Mouse (Mus musculus): ENCODE measurements around the gene Msh6. TPM values are rescaled to one million over a fixed set of nuclear protein-coding genes. Genes with fewer than 3 reads are reported as not detected.

The Msh6 gene
- polyA plus RNA-seq, 1 experiment: 0.70 TPM

- Histone ChIP-seq H3K4me1 (ENCODE audit: control insufficient read depth) (peaks cover 22% of the 10 kb centered on the region), H3K9me3 (ENCODE audit: control insufficient read depth, low read length) (peaks cover 3% of the 10 kb centered on the region; the same call in 1 of the 2 replicates), H3K36me3 (ENCODE audit: control insufficient read depth) (peaks cover 99% of the 10 kb centered on the region), H3K27me3 (ENCODE audit: control insufficient read depth) (no peaks in the 10 kb centered on the region), H3K4me3 (replicated peaks) (no peak overlapping the region)
- TF ChIP-seq GATA1 (IDR thresholded peaks at IDR 0.05; ENCODE audit: low read length): no peak
- TF ChIP-seq TAL1 (IDR thresholded peaks at IDR 0.05; ENCODE audit: low read length): no peak
Observed at GRCm38 (mm10) chr17:87982112-87982511, 7.2 kb downstream of the Msh6 start.

- TF ChIP-seq TAL1 (IDR thresholded peaks at IDR 0.05; ENCODE audit: low read length) (no peak), GATA1 (IDR thresholded peaks at IDR 0.05; ENCODE audit: low read length) (no peak)
- no peak overlapping the region for H3K4me3 ChIP-seq (replicated peaks)
- H3K9me3 ChIP-seq (ENCODE audit: control insufficient read depth, low read length): peaks cover 3% of the 10 kb centered on the region; the same call in 1 of the 2 replicates
- no peaks in the 10 kb centered on the region for H3K27me3 ChIP-seq (ENCODE audit: control insufficient read depth)
- H3K4me1 ChIP-seq (ENCODE audit: control insufficient read depth): peaks cover 11% of the 10 kb centered on the region
- H3K36me3 ChIP-seq (ENCODE audit: control insufficient read depth): peaks cover 99% of the 10 kb centered on the region
Observed at GRCm38 (mm10) chr17:87983313-87983712, 8.5 kb downstream of the Msh6 start.

- Histone ChIP-seq H3K4me3 (replicated peaks) (no peak overlapping the region), H3K9me3 (ENCODE audit: control insufficient read depth, low read length) (peaks cover 3% of the 10 kb centered on the region; the same call in 1 of the 2 replicates), H3K36me3 (ENCODE audit: control insufficient read depth) (peaks cover 99% of the 10 kb centered on the region), H3K27me3 (ENCODE audit: control insufficient read depth) (no peaks in the 10 kb centered on the region), H3K4me1 (ENCODE audit: control insufficient read depth) (peaks cover 4% of the 10 kb centered on the region)
- no peak for TF ChIP-seq TAL1 (IDR thresholded peaks at IDR 0.05; ENCODE audit: low read length)
- no peak for TF ChIP-seq GATA1 (IDR thresholded peaks at IDR 0.05; ENCODE audit: low read length)
Observed at GRCm38 (mm10) chr17:87984440-87985214, 9.8 kb downstream of the Msh6 start.

- Histone ChIP-seq H3K9me3 (ENCODE audit: control insufficient read depth, low read length) (peaks cover 3% of the 10 kb centered on the region; the same call in 1 of the 2 replicates), H3K4me1 (ENCODE audit: control insufficient read depth) (peaks cover under 1% of the 10 kb centered on the region), H3K36me3 (ENCODE audit: control insufficient read depth) (peaks cover 99% of the 10 kb centered on the region), H3K4me3 (replicated peaks) (no peak overlapping the region), H3K27me3 (ENCODE audit: control insufficient read depth) (no peaks in the 10 kb centered on the region)
- TF ChIP-seq TAL1 (IDR thresholded peaks at IDR 0.05; ENCODE audit: low read length): no peak
- no peak for TF ChIP-seq GATA1 (IDR thresholded peaks at IDR 0.05; ENCODE audit: low read length)
Observed at GRCm38 (mm10) chr17:87985916-87986315, 11.1 kb downstream of the Msh6 start.

- no peaks in the 10 kb centered on the region for H3K27me3 ChIP-seq (ENCODE audit: control insufficient read depth)
- no peaks in the 10 kb centered on the region for H3K4me1 ChIP-seq (ENCODE audit: control insufficient read depth)
- H3K9me3 ChIP-seq (ENCODE audit: control insufficient read depth, low read length): peaks cover 3% of the 10 kb centered on the region; the same call in 1 of the 2 replicates
- no peak overlapping the region for H3K4me3 ChIP-seq (replicated peaks)
- peaks cover 100% of the 10 kb centered on the region for H3K36me3 ChIP-seq (ENCODE audit: control insufficient read depth)
- TF ChIP-seq TAL1 (IDR thresholded peaks at IDR 0.05; ENCODE audit: low read length): no peak
- no peak for TF ChIP-seq GATA1 (IDR thresholded peaks at IDR 0.05; ENCODE audit: low read length)
Observed at GRCm38 (mm10) chr17:87987507-87987906, 12.6 kb downstream of the Msh6 start.

- TF ChIP-seq GATA1 (IDR thresholded peaks at IDR 0.05; ENCODE audit: low read length) (no peak), TAL1 (IDR thresholded peaks at IDR 0.05; ENCODE audit: low read length) (no peak)
- Histone ChIP-seq H3K9me3 (ENCODE audit: control insufficient read depth, low read length) (no peaks in the 10 kb centered on the region), H3K36me3 (ENCODE audit: control insufficient read depth) (peaks cover 100% of the 10 kb centered on the region), H3K4me1 (ENCODE audit: control insufficient read depth) (no peaks in the 10 kb centered on the region), H3K4me3 (replicated peaks) (no peak overlapping the region), H3K27me3 (ENCODE audit: control insufficient read depth) (no peaks in the 10 kb centered on the region)
Observed at GRCm38 (mm10) chr17:87992154-87992553, 17.3 kb downstream of the Msh6 start.

- TF ChIP-seq TAL1 (IDR thresholded peaks at IDR 0.05; ENCODE audit: low read length): no peak
- TF ChIP-seq GATA1 (IDR thresholded peaks at IDR 0.05; ENCODE audit: low read length): no peak
- H3K36me3 ChIP-seq (ENCODE audit: control insufficient read depth): peaks cover 97% of the 10 kb centered on the region
Observed at GRCm38 (mm10) chr17:87993338-87993737, 18.5 kb downstream of the Msh6 start.

GRCm38 (mm10) chr17:87997808-87998207, 22.9 kb downstream of the Msh6 start:
- TF ChIP-seq TAL1 (IDR thresholded peaks at IDR 0.05; ENCODE audit: low read length) (no peak), GATA1 (IDR thresholded peaks at IDR 0.05; ENCODE audit: low read length) (no peak)
- no peaks in the 10 kb centered on the region for H3K4me1 ChIP-seq (ENCODE audit: control insufficient read depth)
- peaks cover 91% of the 10 kb centered on the region for H3K36me3 ChIP-seq (ENCODE audit: control insufficient read depth)
- H3K9me3 ChIP-seq (ENCODE audit: control insufficient read depth, low read length): no peaks in the 10 kb centered on the region
- no peaks in the 10 kb centered on the region for H3K27me3 ChIP-seq (ENCODE audit: control insufficient read depth)
- H3K4me3 ChIP-seq (replicated peaks): no peak overlapping the region

More at GRCm38 (mm10) chr17:87993338-87993737, 18.5 kb downstream of the Msh6 start:
- Histone ChIP-seq H3K4me1 (ENCODE audit: control insufficient read depth) (no peaks in the 10 kb centered on the region), H3K9me3 (ENCODE audit: control insufficient read depth, low read length) (no peaks in the 10 kb centered on the region), H3K4me3 (replicated peaks) (no peak overlapping the region), H3K27me3 (ENCODE audit: control insufficient read depth) (no peaks in the 10 kb centered on the region)

GRCm38 (mm10) chr17:88004892-88005291, 30.0 kb downstream of the Msh6 start:
- Histone ChIP-seq H3K4me1 (ENCODE audit: control insufficient read depth) (no peaks in the 10 kb centered on the region), H3K36me3 (ENCODE audit: control insufficient read depth) (peaks cover 61% of the 10 kb centered on the region), H3K27me3 (ENCODE audit: control insufficient read depth) (no peaks in the 10 kb centered on the region), H3K4me3 (replicated peaks) (no peak overlapping the region), H3K9me3 (ENCODE audit: control insufficient read depth, low read length) (no peaks in the 10 kb centered on the region)
- no peak for TF ChIP-seq GATA1 (IDR thresholded peaks at IDR 0.05; ENCODE audit: low read length)
- no peak for TF ChIP-seq TAL1 (IDR thresholded peaks at IDR 0.05; ENCODE audit: low read length)
